Mouse (Mus musculus) cerebellum, adult 9-11 months (tissue): ENCODE measurements around the gene Mpped2.
A peak's percentile ranks its signal among the peaks of the same experiment; 100 is the strongest.

ENCODE experiments used
- DNase-seq: peaks from one replicate; pipeline ENCODE4 v3.0.0; 2022

Gene Mpped2

GRCm38 (mm10) chr2:106692783-106693701 is at the start of gene Mpped2:
Mpped2 (plus strand) TSS chr2:106693269.
- peak; percentile 80 for DNase-seq

- peak; percentile 13 for DNase-seq
Observed at GRCm38 (mm10) chr2:106644782-106645181, 48.3 kb upstream of the Mpped2 start.

- peak; percentile 93 for DNase-seq
Observed at GRCm38 (mm10) chr2:106649686-106650570, 43.1 kb upstream of the Mpped2 start.

GRCm38 (mm10) chr2:106652151-106652550 is 40.9 kb upstream of the Mpped2 start:
- DNase-seq, result no peak

GRCm38 (mm10) chr2:106652741-106653140 is 40.3 kb upstream of the Mpped2 start:
- DNase-seq, result no peak

- no peak for DNase-seq
Observed at GRCm38 (mm10) chr2:106653261-106653660, 39.8 kb upstream of the Mpped2 start.

GRCm38 (mm10) chr2:106655271-106655670 is 37.8 kb upstream of the Mpped2 start:
- no peak for DNase-seq

GRCm38 (mm10) chr2:106665271-106665670 is 27.8 kb upstream of the Mpped2 start:
- no peak for DNase-seq

- no peak for DNase-seq
Observed at GRCm38 (mm10) chr2:106674319-106674718, 18.8 kb upstream of the Mpped2 start.

- no peak for DNase-seq
Observed at GRCm38 (mm10) chr2:106677449-106677848, 15.6 kb upstream of the Mpped2 start.

GRCm38 (mm10) chr2:106679720-106680455 is 13.2 kb upstream of the Mpped2 start:
- no peak for DNase-seq

- DNase-seq, result no peak
Observed at GRCm38 (mm10) chr2:106683185-106683831, 9.8 kb upstream of the Mpped2 start.

GRCm38 (mm10) chr2:106683832-106684231 is 9.2 kb upstream of the Mpped2 start:
- no peak for DNase-seq

- DNase-seq, result no peak
Observed at GRCm38 (mm10) chr2:106691753-106692363, 1.2 kb upstream of the Mpped2 start.

- no peak for DNase-seq
Observed at GRCm38 (mm10) chr2:106692405-106692782, 675 bp upstream of the Mpped2 start.

- DNase-seq, result peak; percentile 76
Observed at GRCm38 (mm10) chr2:106693702-106694566, 865 bp downstream of the Mpped2 start.

- DNase-seq, result no peak
Observed at GRCm38 (mm10) chr2:106694567-106694885, 1.5 kb downstream of the Mpped2 start.

- DNase-seq, result peak; percentile 68
Observed at GRCm38 (mm10) chr2:106694886-106695733, 2.0 kb downstream of the Mpped2 start.

GRCm38 (mm10) chr2:106695734-106696022 is 2.6 kb downstream of the Mpped2 start:
- peak; percentile 14 for DNase-seq

GRCm38 (mm10) chr2:106696372-106696771 is 3.3 kb downstream of the Mpped2 start:
- no peak for DNase-seq
